Mouse (Mus musculus) left cerebral cortex, adult 9 months (tissue): ENCODE data around the gene Oprl1.
A peak's percentile ranks its signal among the peaks of the same experiment; 100 is the strongest.

ENCODE experiments used
- DNase-seq, 2 experiments: peaks; one replicate each; pipeline ENCODE4 v3.0.0; 2022; ENCODE audit warnings: low spot score in 2 of 2

Oprl1 gene

DNA sequence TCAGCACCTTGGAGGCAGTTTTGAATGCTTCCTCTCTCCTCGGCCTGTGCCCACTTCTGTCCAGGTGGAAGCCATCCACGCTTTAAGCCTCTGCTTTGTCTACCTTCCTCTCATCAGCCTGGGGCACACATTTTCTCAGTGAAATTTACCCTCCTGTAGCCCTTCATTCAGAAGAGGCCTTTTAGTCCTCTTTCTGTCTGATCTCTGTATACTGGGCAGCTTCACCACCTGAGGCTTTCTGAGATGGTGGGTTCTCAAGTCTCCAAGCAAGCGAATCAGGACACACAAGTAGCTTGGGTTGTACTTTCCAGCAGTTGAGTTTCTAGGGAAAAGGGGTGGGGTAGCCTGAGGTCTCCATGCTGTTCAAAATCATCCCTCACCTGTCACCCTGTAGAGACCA lies 22.5 kb upstream of the Oprl1 start:
- DNase-seq = no peak

- peak in 1 of 2 experiments; percentile 75 for DNase-seq
These were observed 21.2 kb upstream of the Oprl1 start, which contains the start of gene Rgs19 for GRCm38 (mm10) chr2:181693339-181694280. Rgs19 (minus strand) TSS chr2:181693977.

- no peak for DNase-seq
These were observed 20.2 kb upstream of the Oprl1 start for GRCm38 (mm10) chr2:181694581-181694980.

- no peak for DNase-seq
These were observed 19.0 kb upstream of the Oprl1 start for GRCm38 (mm10) chr2:181695776-181696175.

DNA sequence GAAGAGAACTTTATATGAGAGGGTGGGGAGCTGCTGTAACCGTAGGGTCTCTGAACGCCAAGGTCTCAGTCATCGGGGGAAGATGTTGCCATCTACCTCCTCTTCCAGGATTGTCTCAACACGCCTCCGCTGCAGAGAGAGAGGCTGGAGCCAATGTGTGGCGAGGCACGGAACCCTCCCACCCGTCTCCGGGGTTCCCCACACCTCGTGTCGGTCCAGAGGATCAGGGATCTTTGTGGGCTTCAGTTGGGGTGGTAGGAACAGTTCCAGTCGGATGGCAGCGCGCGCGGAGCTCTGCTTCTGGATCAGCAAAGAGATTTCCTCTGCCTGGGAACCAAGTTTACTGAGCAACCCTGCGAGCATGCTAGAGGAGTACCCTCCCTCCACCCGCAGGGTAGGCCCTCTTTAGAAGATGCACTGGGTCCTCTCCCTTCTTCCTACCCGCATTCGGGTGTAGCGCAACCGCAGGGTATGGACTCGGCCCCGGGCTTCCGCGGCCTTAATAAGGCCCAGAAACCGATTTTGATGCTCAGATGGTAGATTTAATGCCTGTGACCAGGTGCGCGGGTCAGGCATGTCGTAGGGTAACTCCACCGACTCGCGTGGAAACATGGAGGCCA lies 17.9 kb upstream of the Oprl1 start:
- DNase-seq = no peak

GRCm38 (mm10) chr2:181698241-181698640 lies 16.6 kb upstream of the Oprl1 start, which contains the start of gene Lkaaear1:
Lkaaear1 (minus strand) TSS chr2:181698442.
- DNase-seq = no peak

DNA sequence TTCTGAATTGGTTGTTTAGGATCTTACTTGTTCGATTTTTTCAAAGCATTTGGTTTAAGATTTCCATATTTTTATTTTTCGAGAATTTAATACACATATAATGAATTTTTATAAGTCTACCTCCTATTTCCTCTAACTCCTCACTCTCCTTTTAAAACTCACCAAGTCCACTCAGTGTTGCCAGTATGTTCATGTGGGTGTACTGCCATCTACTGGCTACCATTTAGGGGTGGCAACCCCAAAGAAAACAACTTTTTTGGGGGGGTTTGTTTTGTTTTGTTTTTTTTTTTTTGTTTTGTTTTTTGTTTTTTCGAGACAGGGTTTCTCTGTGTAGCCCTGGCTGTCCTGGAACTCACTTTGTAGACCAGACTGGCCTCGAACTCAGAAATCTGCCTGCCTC lies 8.1 kb upstream of the Oprl1 start:
- no peak for DNase-seq

DNA sequence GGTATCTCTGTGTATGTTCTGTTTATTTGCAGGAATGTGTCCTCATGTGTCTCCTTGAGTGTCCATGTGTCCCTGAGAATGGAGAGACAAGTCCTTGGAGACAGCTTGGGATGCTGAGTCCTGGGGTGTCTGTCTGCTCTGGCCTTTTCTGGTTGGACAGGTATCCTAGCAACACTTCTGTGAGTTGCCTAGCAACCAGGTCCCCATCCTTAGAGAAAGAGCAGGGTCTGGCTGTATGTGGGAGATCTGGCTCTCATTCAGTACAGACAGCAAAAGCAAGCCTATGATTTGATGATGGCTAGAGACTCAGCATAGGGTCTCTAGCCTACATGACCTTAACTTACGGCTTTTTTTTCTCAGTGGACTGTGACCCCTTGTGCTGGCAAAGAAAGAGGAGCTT lies 1.1 kb upstream of the Oprl1 start:
- peak; percentile 70 to 73 for DNase-seq

DNA sequence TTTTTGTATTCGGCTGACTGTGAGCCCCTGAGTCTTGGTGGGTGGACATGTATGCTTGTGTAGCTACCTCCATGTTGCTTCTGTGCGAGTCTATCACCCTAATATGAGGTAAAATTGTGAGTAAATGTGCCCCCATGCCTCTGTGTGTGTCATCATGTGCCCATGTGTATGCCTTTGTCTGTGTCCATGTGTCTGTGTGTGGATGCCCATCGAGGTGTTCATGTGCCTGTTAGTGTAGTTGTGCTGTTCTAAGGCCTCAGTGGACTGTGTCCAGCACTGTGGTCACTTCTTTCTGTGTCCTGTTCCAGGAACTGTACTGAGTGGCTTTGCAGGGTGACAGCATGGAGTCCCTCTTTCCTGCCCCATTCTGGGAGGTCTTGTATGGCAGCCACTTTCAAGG lies 566 bp downstream of the Oprl1 start:
- no peak for DNase-seq

DNA sequence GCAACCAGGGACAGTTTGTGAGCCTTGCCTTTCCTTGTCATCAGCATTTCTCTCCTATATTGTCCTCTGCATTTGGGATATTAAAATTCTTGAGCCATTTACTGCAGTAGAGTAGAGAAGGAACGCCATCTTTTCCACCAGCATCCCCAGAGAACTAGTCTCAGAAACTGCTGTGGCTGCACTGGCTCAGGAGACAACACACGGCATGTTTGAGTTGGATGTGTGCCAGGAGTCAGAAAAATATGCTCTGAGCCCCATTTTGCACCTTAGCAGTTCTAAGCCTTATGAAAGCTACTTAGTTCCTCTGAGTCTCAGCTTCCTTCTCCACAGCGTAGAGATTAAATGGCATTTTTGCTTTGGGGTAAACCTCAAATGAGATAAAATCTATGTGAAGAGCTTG lies 2.2 kb downstream of the Oprl1 start:
- no peak for DNase-seq

- DNase-seq = no peak
These were observed 5.2 kb downstream of the Oprl1 start for GRCm38 (mm10) chr2:181720061-181720460.

DNA sequence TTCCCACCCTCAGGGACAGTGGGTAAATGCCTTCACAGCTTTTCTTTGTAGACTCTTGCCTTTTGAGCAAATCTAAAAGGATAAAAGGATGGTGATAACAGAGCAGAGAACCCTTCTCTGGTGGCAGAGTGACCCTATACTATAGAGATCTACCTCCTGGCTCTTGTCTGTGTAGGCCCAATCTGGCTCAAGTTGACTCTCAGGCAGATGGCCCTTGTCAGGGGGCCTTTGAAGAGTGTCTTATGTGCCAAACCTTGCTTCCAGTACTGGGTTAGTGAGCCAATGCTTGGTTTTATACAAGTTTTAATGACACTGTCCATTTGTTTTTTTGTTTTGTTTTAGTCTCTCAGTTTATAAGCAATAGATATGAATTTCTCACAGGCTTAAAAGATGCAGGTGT lies 6.4 kb downstream of the Oprl1 start:
- DNase-seq = no peak

DNA sequence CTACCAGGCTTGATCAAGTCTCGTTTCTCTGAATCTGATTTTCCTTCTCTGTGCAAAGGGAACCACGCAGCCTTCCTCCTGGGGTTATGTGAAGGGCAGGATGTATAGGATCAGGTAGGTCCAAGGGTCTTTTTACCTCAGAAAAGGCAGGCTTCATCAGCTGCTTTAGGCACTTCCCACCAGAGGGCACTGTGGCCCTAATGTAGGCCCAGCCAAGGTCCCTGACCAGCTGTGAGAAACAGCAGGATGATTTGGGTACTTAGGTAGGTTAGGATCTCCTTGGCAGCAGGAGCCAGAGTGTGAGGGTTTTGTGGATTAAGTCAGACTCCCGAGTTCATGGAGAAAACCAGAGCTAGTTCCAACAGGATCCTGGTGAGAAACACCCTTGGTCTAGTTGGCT lies 7.4 kb downstream of the Oprl1 start:
- no peak for DNase-seq

DNA sequence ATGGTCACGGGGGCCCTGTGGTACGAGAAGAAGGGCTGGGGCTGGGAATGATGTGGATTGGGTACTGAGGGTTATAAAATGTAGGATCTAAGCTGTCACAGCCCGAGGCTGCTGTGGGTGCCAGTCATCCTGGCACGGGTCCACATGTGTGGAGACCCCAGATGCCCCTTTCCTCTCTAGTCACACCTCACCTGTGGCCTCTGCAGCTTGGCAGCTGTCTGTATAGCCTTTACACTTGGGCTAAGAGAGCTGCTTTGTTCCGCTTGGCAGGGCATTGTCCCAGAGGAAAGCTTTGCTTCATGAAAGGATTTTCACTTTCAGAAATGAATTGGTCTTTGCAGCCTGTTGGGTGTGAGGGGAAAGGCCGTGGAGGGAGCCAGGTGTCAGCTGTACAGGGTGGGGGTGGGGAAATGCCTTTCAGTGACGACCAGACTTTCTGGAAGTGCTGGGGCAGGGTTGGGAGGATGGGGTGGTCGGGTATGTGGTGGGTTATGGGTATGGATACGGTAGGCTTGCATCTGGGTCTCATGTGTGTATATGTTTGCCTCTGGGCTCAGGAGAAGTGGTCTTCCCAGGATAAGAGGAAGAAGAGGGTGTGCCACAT lies 12.9 kb downstream of the Oprl1 start:
- no peak for DNase-seq

- no peak for DNase-seq
These were observed 15.2 kb downstream of the Oprl1 start for GRCm38 (mm10) chr2:181730051-181730450.

DNA sequence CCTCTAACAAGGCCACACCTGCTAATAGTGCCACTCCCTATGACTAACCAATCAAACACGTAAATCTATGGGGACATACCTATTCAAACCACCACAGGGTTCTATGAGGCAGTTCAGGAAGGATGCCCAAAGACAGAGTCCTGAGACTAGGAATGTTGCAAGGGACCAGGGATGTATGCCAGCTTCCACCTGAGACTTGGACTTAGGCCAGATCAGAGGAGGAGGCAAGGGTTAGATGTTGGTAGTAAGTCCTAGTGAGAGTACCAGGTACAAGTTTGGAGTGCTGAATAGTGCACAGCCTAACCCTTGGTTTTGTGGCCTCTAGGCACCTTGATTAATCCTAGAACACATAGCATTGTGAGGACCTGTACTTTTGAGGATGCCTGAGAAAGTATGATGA lies 37.8 kb downstream of the Oprl1 start:
- no peak for DNase-seq

DNA sequence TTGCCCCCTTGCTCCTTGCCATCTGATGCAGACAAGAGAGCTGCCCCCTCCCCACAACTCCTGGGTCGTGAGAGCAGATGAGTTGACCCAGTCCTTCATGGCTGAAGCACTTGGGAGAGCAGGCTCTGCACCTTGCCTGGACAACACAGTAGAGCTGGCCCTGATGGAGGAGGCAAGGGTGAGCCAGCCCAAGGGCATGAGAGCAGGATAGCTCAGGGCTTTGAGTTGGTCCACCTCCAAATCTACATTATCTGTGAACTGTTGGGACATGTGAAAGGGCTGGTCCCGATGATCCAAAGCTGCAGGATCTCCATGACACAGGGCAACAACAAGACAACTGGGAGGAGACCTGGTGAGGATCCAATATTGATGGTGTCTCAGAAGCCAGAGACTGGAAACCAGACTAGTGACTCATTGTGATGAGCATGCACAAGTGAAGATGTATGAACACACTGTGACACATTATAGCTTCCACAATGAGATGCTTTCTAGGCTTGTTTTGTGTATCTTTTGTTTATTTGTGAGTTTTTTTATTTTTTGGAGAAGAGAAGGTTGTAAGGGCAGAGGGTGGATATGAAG lies 43.4 kb downstream of the Oprl1 start:
- DNase-seq = no peak

DNA sequence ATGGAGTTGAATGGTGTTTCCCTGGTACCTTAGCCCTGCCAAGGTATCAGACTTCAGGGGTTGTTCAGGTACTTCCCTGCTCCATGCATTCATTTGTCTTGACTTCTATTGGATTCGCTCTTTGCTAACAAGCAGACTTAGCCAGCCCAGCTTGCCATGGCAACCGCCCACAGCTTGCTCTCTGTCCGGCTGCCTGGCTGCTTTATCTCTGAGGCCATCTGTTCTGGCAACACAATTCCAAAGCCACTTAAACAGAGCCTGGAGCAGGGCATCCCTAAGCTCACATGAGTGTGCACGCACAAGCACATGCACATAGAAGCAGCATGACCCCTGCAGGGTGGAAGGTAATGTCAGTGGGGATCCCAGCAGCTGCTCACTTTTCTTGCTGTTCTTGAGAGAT lies 44.2 kb downstream of the Oprl1 start:
- peak; percentile 37 to 78 for DNase-seq

DNA sequence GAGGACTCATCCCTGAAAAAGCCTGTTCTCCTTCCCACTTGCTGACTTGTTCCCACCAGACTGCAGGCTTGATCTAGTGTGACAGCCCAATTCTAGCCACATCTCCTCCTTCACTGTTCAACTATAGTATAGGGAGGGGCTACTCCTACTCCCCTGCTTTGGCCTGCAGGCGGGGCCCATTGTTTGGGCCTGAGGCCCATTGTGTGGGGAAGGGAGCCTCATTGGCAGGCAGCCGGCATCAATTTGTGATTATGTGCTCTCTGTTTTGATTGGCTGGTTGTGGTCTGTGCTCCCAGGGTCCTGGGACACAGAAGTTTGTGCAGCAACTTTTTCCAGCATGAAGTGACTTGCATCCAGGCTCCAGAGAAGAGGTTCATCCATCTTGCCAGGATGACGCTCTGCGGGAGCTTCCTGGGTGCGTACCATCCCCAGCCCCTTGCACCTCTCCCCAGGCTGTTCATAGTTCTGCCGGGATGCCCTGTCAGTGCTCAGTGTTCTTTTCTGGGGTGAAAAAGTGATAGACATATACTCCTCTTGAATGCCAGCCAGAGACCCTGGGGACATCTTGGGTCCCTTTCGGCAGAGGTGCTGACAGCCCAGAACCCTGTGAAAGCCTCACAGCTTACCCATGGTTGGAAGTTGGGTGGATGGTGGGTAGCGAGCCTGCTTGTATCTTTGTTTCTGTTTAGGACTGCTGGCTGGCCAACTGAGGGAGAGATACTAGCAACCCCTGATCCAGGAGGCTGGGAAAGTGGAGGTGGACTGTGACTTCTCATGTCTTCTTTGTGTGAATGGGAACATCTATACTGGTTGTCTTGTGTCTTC lies 48.4 kb downstream of the Oprl1 start, which contains the start of gene Myt1:
TSS of gene Myt1 (plus strand) at position 327 of the 825 bp plus-strand sequence.
- DNase-seq = no peak

DNA sequence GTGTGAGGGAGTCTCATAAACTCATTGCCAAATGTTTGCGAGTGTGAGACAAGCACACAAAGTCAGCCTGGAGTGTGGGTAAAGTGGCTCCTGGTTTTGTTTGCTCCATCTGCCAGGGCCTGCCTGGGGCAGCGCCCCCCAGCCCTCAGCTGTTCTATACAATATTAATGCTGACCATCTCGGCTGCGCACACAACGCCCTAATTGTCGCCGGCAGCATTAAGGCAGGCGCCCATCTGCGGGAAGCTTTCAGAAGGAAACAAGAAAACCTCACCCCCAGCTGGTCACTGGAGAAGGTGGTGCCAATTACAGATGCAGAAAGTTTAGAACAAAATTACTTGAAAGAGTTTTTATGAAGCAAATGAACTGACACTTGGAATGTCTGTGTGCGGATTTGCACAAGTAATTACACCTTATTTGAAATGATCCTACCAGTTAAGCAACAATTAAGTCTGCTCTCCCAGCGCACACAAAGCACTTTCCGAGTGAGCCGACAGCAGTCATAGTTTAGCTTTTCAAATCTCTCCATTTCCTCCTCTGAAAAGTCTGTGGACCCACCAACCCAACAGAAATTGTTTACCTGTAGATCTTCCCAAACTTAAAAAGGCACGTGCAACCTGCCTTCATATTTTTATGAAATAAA lies 49.2 kb downstream of the Oprl1 start:
- DNase-seq = no peak

GRCm38 (mm10) chr2:181764600-181764999 lies 49.8 kb downstream of the Oprl1 start:
- DNase-seq = no peak
